Mouse (Mus musculus) left cerebral cortex, postnatal 14 days (tissue): ENCODE measurements at regions not wholly inside any gene's neighbourhood (a gene's known extent, or its start where the extent isn't known, plus 50 kb on each side); places are given as distances from the start of the nearest gene placed in this dataset.

Source experiments
- DNase-seq, 2 experiments: peaks; one replicate each; pipeline ENCODE4 v3.0.0; 2021 to 2022; ENCODE audit warnings: low spot score in 2 of 2, mixed read lengths in 1 of 2
- intact Hi-C: fragments of 180-260 bp; cut with DNase I; formaldehyde crosslinking; loops from one replicate; pipeline ENCODE4 v1.15.1; 2025

DNA sequence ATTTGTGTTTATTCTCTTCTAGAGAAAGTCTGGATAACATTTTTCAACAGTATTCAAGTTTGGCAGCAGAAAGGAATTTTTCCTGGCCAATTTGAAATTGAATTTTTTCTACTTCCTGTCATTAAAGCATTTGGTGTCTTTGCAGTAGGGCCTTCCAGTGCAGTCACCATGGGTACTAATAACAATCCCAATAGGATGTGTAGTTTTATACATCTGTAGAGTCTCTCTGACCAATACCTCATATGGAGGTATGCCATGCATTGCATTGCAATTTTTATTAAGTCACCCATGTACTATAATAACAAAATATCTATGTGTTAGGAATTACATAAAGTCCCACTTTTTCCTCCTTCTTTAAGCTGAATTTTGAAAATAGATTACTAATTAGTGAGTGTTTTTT is 2257.4 kb upstream of the Aga start:
- intact Hi-C loops, result no loop called here
- no peak for DNase-seq

DNA sequence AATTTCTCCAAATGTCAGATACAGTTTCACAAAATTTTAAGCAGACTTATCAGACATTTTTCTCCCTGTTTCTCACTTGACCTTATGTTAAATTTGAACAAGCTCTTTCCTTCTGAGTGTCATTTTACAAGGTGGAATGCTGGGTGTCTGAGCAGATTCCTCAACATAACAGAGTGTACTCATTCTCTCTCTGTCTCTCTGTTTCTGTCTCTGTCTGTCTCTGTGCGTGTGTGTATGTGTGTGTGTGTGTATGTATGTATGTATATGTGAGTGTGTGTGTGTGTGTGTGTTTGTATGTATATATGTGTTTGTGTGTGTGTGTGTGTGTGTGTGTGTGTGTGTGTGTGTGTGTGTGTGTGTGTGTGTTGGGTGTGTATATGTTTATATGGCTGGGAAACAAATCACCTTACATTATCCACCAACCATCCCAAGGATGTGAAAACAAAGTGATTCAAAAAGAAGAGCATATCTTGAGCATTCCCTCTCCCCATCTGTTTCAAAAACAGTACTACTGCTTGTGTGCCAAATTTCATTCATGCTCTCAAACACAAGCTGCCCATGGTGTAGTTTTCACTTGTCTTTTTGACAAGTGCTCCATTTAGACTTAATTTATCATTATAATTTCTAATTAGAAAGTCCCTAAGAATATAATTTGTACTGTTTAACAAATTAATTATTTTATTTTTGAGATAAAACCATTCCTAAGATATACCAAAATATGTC is 2213.1 kb upstream of the Aga start:
- peak in 1 of 2 experiments; percentile 1 for DNase-seq
- intact Hi-C loops, result no loop called here
